ENCODE assay signal across 8 mouse cellular contexts in the genomic region with DNA sequence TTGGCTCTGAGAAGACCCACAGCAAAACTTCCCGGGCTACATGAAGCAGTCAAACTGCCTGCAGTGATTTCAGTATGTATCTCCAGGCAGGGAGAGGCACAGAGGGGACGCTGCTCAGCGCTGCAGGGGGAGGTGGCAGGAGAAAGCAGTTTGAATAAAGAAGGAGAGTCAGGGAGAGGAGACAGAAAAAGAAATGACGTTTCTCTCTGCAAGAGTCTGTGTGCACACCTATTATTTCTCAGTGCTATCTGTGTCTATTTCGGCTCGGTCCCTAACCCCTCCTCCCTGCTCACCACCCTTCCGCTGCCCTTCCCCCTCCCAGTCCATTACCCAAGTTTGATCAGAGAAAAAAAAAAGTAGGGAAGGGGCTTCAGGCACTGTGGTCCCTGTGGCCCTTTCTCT.
DNase-seq lines count a peak whose midpoint lies in the region; ATAC-seq and TF ChIP-seq lines count a peak whose summit lies in the region.

No protein-coding gene starts in this region.

- peak overlapping the region; percentile 11; the same call in 1 of the 2 replicates for H3K4me3 ChIP-seq in kidney, adult 2 months (ENCODE audit: insufficient read depth, low read depth, low read length)
- H3K4me3 ChIP-seq in forebrain, embryonic 16.5 days (replicated peaks; ENCODE audit: low read length): peak overlapping the region; percentile 34
- peak overlapping the region; percentile 31 for H3K4me3 ChIP-seq in midbrain, embryonic 13.5 days (replicated peaks)

- TF ChIP-seq CTCF in kidney, adult 2 months (conservative IDR thresholded peaks at IDR 0.05; ENCODE audit: insufficient read depth, insufficient read length, low read depth, low read length): no peak

- H3K4me1 ChIP-seq in kidney, adult 2 months (ENCODE audit: control insufficient read depth, insufficient read depth, low read length): peaks cover 9% of the 10 kb centered on the region; the same call in 1 of the 2 replicates
- peaks cover 21% of the 10 kb centered on the region for H3K4me1 ChIP-seq in forebrain, embryonic 16.5 days (replicated peaks; ENCODE audit: control insufficient read depth, insufficient read depth, low read length)
- peaks cover 38% of the 10 kb centered on the region for H3K4me1 ChIP-seq in midbrain, embryonic 13.5 days (replicated peaks)

- 7% methylated on average over 7 of the region's 7 CpGs for WGBS in kidney, adult 2 months
- WGBS in forebrain, embryonic 16.5 days: under 1% methylated on average over 7 of the region's 7 CpGs
- WGBS in midbrain, embryonic 13.5 days: 0% methylated on average over 7 of the region's 7 CpGs

- H3K9me3 ChIP-seq in forebrain, embryonic 16.5 days (ENCODE audit: control insufficient read depth, low read length): no peaks in the 10 kb centered on the region
- no peaks in the 10 kb centered on the region for H3K9me3 ChIP-seq in midbrain, embryonic 13.5 days

- no peaks in the 10 kb centered on the region for H3K27me3 ChIP-seq in kidney, adult 2 months (replicated peaks; ENCODE audit: control insufficient read depth, insufficient read depth, low read length)
- no peaks in the 10 kb centered on the region for H3K27me3 ChIP-seq in forebrain, embryonic 16.5 days (replicated peaks; ENCODE audit: control insufficient read depth, insufficient read depth, low read length)
- H3K27me3 ChIP-seq in midbrain, embryonic 13.5 days: no peaks in the 10 kb centered on the region

- DNase-seq in kidney, adult 2 months: no peak
- no peak for DNase-seq in kidney, adult 8-10 months
- DNase-seq in cerebellum, adult 11 months: peak; percentile 29
- peak; percentile 18 to 39 for DNase-seq in left cerebral cortex, adult 9 months (ENCODE audit: low spot score in 2 of 2)
- no peak for DNase-seq in ovary, postnatal 10 days (ENCODE audit: low spot score)
- no peak for DNase-seq in thymus, postnatal 14 days

- peak; percentile 83 for ATAC-seq in forebrain, embryonic 16.5 days
- peak; percentile 83 for ATAC-seq in midbrain, embryonic 13.5 days

- no peak overlapping the region for H3K27ac ChIP-seq in kidney, adult 2 months (ENCODE audit: insufficient read depth, low read depth, low read length)
- peak overlapping the region; percentile 85 for H3K27ac ChIP-seq in forebrain, embryonic 16.5 days (ENCODE audit: low read length)
- H3K27ac ChIP-seq in midbrain, embryonic 13.5 days: peak overlapping the region; percentile 90

- no peak for TF ChIP-seq POLR2A in kidney, adult 2 months (IDR thresholded peaks at IDR 0.05; ENCODE audit: low read depth, low read length)

- H3K9ac ChIP-seq in forebrain, embryonic 16.5 days (replicated peaks; ENCODE audit: low read depth, low read length): peak overlapping the region; percentile 58
- H3K9ac ChIP-seq in midbrain, embryonic 13.5 days (replicated peaks): peak overlapping the region; percentile 53

- H3K4me2 ChIP-seq in forebrain, embryonic 16.5 days (ENCODE audit: low read length): peak overlapping the region; percentile 52
- H3K4me2 ChIP-seq in midbrain, embryonic 13.5 days (replicated peaks): peak overlapping the region; percentile 53

- no peaks in the 10 kb centered on the region for H3K36me3 ChIP-seq in kidney, adult 2 months (ENCODE audit: control insufficient read depth, insufficient read depth, low read length)
- H3K36me3 ChIP-seq in forebrain, embryonic 16.5 days (ENCODE audit: control insufficient read depth, insufficient read depth): no peaks in the 10 kb centered on the region
- H3K36me3 ChIP-seq in midbrain, embryonic 13.5 days: no peaks in the 10 kb centered on the region

Comparison
In these comparisons a context has a peak if more than half of its experiments do, and no peak if none do; other contexts are left out.
1. DNase-seq: peak in cerebellum, adult 11 months (single experiment) and left cerebral cortex, adult 9 months (2 of 2); none in kidney, adult 2 months (single experiment), kidney, adult 8-10 months (0 of 2), ovary, postnatal 10 days (single experiment) and thymus, postnatal 14 days (single experiment).
2. Peak in every context shown above with its lines, with median percentiles within 50 percentile points of each other: H3K4me3 ChIP-seq.